Mouse (Mus musculus) gastrocnemius, postnatal 36 days (tissue): ENCODE measurements around the gene Spaca5. TPM values are rescaled to one million over a fixed set of nuclear protein-coding genes. Genes with fewer than 3 reads are reported as not detected.
A peak's percentile ranks its signal among the peaks of the same experiment; 100 is the strongest.

Experiments
- DNase-seq, 2 experiments: peaks; one replicate each; pipeline ENCODE4 v3.0.0; 2022
- intact Hi-C: fragments of 180-260 bp; cut with DNase I; formaldehyde crosslinking; loops from one replicate; pipeline ENCODE4 v1.15.1; 2025
- long read RNA-seq, 2 experiments: library from polyadenylated mRNA; stranded (forward); transcript quantifications; one replicate each; pipeline ENCODE4 v2.0.0; 2021
- total RNA-seq, 2 experiments: library from RNA; stranded (reverse); gene quantifications; 2 replicates each; pipeline ENCODE4 v1.2.3; 2021

The Spaca5 gene
- total RNA-seq, result not detected
- long read RNA-seq, experiment 1, result 0 reads
- long read RNA-seq, experiment 2, partial matches to known transcripts, result 0 of 1 reads
- long read RNA-seq, experiment 2, other reads (novel, unspliced or antisense), result 1 of 1 reads

- no peak for DNase-seq
- intact Hi-C loops, result no loop called here
Measured at GRCm38 (mm10) chrX:21068106-21068505, at the start of gene Spaca5. Gene Spaca5, plus strand, starts transcription at chrX:21068406.

- no peak for DNase-seq
- intact Hi-C loops, result no loop called here
Measured at GRCm38 (mm10) chrX:21061460-21061859, 6.7 kb upstream of the Spaca5 start.

DNA sequence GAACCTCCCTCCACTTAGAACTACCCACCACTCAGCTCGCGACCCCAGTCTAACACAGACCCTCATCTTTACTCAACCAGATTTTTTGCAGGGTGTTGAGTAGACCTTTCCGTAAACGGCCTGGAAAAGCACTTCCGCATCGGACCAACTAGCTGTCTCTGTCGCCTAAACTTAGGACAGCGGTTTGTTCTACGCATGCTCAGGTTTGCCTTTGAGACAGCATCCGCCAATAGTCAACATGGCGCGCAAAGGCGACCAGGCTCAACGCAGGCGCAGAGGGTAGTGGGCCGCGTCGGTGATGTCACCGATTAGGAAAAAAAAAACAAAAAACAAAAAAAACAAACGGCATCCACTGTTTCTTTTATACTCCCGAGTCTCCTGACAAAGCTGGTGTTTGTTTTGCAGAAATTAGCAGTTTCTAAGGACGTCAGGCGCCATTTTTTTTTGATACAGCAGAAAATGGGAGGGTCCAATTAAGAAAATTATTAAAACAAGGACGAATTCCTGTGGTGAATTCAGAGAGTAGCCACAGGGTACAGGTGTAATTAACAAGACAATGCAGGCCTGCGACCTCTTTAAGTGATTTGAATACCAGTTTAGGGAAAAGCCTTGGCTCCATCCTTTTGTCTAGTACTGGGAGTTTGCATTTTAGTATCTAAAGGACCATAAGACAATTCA, 6.2 kb upstream of the Spaca5 start, which contains the start of gene Zfp182:
Gene Zfp182 (minus strand): TSS at position 451 of the 678 bp plus-strand sequence.
- intact Hi-C loops, result no loop called here
- DNase-seq, result peak; percentile 52 to 72

DNA sequence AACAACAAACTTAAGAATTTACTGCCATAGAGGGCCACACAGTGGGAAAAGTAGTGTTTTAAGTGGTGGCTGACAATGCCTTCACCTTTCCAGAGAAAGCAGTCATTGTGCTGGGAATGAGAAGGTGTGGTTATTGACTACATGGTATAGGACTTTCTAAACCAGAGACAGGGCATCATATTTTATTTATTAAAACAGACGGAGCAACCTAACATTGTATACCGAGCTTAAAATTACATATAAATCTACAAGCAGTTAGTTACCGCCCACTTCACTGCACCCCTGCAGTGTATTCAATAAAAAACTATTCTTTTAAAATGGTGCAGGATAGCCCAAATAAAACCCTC, 5.7 kb upstream of the Spaca5 start:
- DNase-seq, result no peak
- intact Hi-C loops, result no loop called here

GRCm38 (mm10) chrX:21088645-21088982, 20.4 kb downstream of the Spaca5 start:
- DNase-seq, result peak in 1 of 2 experiments; percentile 9
- intact Hi-C loops, result no loop called here

GRCm38 (mm10) chrX:21088983-21089866, 21.0 kb downstream of the Spaca5 start, which contains the start of gene Zfp300:
Gene Zfp300, minus strand, starts transcription at chrX:21089527.
- peak; percentile 24 to 55 for DNase-seq
- intact Hi-C loops, result no loop called here

DNA sequence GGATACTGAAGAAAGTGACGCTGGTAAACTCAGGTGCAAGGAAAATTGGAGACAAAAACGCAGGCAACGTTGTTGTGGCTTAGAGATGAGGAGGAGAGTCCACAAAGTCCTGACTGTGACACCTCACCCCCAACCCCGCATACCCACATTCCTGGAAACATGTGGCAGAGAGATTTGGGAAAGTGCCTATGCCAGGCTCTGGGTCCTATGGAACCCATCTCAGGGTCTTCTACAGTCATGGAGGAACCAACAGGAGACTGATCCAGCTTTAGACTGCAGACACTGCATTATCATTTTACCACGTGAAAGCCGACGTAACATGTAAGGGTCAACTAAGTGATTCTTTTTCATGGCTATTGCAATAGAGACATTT, 21.6 kb downstream of the Spaca5 start:
- no peak for DNase-seq
- intact Hi-C loops, result no loop called here

GRCm38 (mm10) chrX:21115520-21115919, 47.3 kb downstream of the Spaca5 start, which contains the start of gene Ssxa1:
Gene Ssxa1, plus strand, starts transcription at chrX:21115820.
- intact Hi-C loops, result no loop called here
- no peak for DNase-seq

Other genes starting within 250 kb of the Spaca5 start
- gene Timp1, start 198.2 kb upstream of the Spaca5 start, total RNA-seq, result 1 to 10 TPM; 2.1 to 2.5 TPM
- under 1 TPM; 0.07 to 0.08 TPM for gene Syn1, start 147.4 kb upstream of the Spaca5 start, total RNA-seq
- 1 to 10 TPM; 3.5 to 4.0 TPM for gene Cfp, start 136.9 kb upstream of the Spaca5 start, total RNA-seq
- 1 to 10 TPM; 6.6 to 7.8 TPM for gene Elk1, start 117.8 kb upstream of the Spaca5 start, total RNA-seq
- gene Uxt, start 106.4 kb upstream of the Spaca5 start, total RNA-seq, result 10 to 100 TPM; 22.7 to 26.3 TPM
- 1 to 10 TPM; 1.6 to 1.7 TPM for gene Zfp182, start 6.1 kb upstream of the Spaca5 start, total RNA-seq
- gene Zfp300, start 21.1 kb downstream of the Spaca5 start, total RNA-seq, result under 1 TPM; 0.15 TPM
- not detected for gene Ssxa1, start 47.4 kb downstream of the Spaca5 start, total RNA-seq
- gene Gm21876, start 107.2 kb downstream of the Spaca5 start, total RNA-seq, result not detected